Mouse (Mus musculus) thymus, postnatal 25 days (tissue): Measurements from ENCODE around the gene Zfp597.
"Not testable (repeated sequence)": the region's sequence is repeated elsewhere in the genome, so short reads cannot be mapped to it uniquely, and the experiment has no call there.

Experiments used
- DNase-seq: peaks from one replicate; pipeline ENCODE4 v3.0.0; 2022

Gene Zfp597

GRCm38 (mm10) chr16:3854437-3855182 lies 29.8 kb downstream of the Zfp597 start:
- DNase-seq, result no peak

GRCm38 (mm10) chr16:3852586-3852985 lies 31.8 kb downstream of the Zfp597 start:
- no peak for DNase-seq

GRCm38 (mm10) chr16:3851301-3851700 lies 33.1 kb downstream of the Zfp597 start:
- DNase-seq, result not testable (repeated sequence)

- no peak for DNase-seq
These were observed 35.9 kb downstream of the Zfp597 start for GRCm38 (mm10) chr16:3848416-3848815.

GRCm38 (mm10) chr16:3847871-3848270 lies 36.5 kb downstream of the Zfp597 start:
- DNase-seq, result no peak

DNA sequence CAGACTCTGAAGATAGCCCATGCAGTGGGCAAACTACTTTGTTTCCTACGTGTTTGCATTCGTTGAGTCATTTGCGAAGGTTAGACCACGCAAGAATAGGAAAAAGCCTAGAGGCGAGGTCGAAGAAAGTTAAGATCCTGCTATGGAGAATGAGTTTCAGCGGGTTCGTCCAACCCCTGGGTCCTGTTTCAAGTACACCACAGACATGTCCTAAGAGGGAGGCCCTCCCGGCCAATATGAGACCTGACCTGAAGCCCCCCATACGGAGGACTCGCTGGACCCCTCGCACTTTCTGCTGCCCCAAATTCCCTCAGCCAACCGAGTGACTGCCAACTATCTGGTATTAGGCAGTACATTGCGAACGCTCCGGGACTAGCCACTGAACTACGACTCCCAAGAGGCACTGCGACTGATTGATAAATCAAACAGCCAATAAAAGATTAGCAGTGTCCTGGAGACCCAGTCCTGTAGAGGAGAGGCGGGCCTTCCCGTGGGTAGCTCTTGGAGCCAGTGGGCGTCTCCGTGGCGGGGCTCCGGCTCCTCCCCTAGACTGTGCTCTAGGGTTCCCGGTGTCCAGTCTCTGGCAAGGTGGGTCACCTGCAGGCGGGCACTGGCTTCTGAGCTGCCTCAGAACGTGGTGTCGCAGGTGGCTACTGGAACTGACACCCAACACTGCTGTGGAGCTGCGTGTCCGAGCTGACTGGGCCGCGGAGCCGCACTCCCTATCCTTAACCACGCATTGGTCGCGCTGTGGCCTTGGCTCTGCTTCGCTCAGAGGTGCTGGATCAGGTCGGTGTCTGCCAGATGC lies 37.4 kb downstream of the Zfp597 start, which contains the start of gene Zfp174:
Gene Zfp174 (plus strand): TSS at position 558 of the 808 bp plus-strand sequence.
- DNase-seq, result peak; percentile 90

GRCm38 (mm10) chr16:3843796-3844195 lies 40.6 kb downstream of the Zfp597 start:
- DNase-seq, result no peak

- no peak for DNase-seq
These were observed 41.4 kb downstream of the Zfp597 start for GRCm38 (mm10) chr16:3842989-3843388.

DNA sequence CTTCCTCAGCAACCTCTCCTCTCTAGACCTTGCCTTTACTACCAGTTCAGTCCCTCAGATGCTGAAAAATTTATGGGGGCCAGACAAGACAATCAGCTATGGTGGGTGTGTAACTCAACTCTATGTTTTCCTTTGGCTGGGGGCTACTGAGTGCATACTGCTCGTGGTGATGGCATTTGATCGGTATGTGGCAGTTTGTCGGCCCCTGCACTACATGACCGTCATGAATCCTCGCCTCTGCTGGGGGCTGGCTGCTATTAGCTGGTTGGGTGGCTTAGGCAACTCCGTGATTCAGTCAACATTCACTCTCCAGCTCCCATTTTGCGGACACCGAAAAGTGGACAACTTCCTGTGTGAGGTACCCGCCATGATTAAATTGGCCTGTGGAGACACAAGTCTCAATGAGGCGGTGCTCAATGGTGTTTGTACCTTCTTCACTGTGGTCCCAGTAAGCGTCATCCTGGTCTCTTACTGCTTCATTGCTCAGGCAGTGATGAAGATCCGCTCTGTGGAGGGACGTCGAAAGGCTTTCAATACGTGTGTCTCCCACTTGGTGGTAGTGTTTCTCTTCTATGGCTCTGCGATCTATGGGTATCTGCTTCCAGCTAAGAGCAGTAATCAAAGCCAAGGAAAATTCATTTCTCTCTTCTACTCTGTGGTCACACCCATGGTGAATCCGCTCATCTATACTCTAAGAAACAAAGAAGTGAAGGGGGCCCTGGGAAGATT lies 45.0 kb downstream of the Zfp597 start:
- peak; percentile 26 for DNase-seq

- no peak for DNase-seq
These were observed 48.9 kb downstream of the Zfp597 start for GRCm38 (mm10) chr16:3835461-3835860.

GRCm38 (mm10) chr16:3830588-3831109 lies 53.7 kb downstream of the Zfp597 start, which contains the start of gene Olfr15:
TSS of gene Olfr15 (plus strand) at chr16:3830878.
- no peak for DNase-seq

- no peak for DNase-seq
These were observed 54.6 kb downstream of the Zfp597 start for GRCm38 (mm10) chr16:3829727-3830126.

DNA sequence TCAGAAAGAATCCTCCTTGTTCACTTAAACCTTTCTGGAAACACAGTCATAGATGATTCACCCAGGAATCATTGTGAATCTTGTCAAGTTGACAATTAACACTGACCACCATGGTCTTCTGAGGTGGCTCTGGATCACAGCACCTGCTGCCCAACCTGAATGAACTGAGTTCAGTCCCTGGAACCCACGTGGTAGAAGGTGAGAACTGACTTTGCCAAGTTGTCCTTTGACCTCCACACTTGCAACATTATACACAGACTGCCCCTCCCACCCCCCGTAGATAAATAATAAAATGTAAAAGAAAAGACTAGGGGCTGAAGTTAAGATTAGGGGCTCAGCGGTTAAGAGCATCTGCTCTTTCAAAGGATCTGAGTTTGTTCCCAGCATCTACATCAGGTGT lies 56.3 kb downstream of the Zfp597 start:
- DNase-seq, result no peak

- DNase-seq, result no peak
These were observed 64.2 kb downstream of the Zfp597 start for GRCm38 (mm10) chr16:3820202-3820601.

DNA sequence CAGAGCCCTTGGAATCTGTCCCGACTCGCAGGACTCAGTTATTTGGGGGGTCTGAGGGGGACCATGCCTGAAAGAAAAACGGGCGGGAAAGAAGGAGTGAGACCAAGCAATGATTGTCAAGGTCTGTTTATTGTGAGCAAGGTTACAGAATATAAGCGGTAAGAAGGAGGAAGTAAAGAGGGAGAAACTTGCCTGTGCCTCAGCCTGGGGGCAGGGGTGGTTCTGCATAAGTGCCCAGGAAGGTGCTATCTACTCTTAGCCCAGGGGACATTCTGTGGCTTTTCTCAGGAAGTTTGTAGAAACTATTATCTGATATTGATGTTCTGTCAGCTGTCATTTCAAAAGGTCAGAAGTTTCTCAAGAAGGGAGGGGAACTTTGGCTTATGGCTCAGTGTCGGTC lies 69.7 kb downstream of the Zfp597 start:
- not testable (repeated sequence) for DNase-seq
